Mouse (Mus musculus): ENCODE data around the gene Rflna.

Rflna gene

GRCm38 (mm10) chr5:125052603-125053488 is 49.8 kb downstream of the Rflna start:
- peak; percentile 75 for DNase-seq (ENCODE audit: low spot score)

GRCm38 (mm10) chr5:125053661-125054060 is 50.6 kb downstream of the Rflna start:
- DNase-seq (ENCODE audit: low spot score) = no peak

GRCm38 (mm10) chr5:125055901-125056300 is 52.9 kb downstream of the Rflna start:
- no peak for DNase-seq (ENCODE audit: low spot score)

GRCm38 (mm10) chr5:125056331-125056695 is 53.3 kb downstream of the Rflna start:
- DNase-seq (ENCODE audit: low spot score) = no peak

- DNase-seq (ENCODE audit: low spot score) = no peak
Measured at GRCm38 (mm10) chr5:125056696-125057554, 53.9 kb downstream of the Rflna start.

- no peak for DNase-seq (ENCODE audit: low spot score)
Measured at GRCm38 (mm10) chr5:125057555-125058266, 54.7 kb downstream of the Rflna start.

- DNase-seq (ENCODE audit: low spot score) = no peak
Measured at GRCm38 (mm10) chr5:125058267-125058668, 55.2 kb downstream of the Rflna start.

Measured in MN1 (cell line).